Mouse (Mus musculus): Measurements from ENCODE around the gene Gltp. TPM values are rescaled to one million over a fixed set of nuclear protein-coding genes. Genes with fewer than 3 reads are reported as not detected.

Gltp gene
- polyA plus RNA-seq, 1 experiment from 2014 or later: 67.1 TPM

GRCm38 (mm10) chr5:114722846-114723245, 32.1 kb upstream of the Gltp start:
- no peaks in the 10 kb centered on the region for H3K27me3 ChIP-seq (ENCODE audit: control insufficient read depth, insufficient read depth, low read length)
- H3K4me1 ChIP-seq (ENCODE audit: control insufficient read depth, insufficient read depth, low read length): no peaks in the 10 kb centered on the region
- H3K36me3 ChIP-seq (ENCODE audit: control insufficient read depth, insufficient read depth, low read length): peaks cover 19% of the 10 kb centered on the region
- no peak overlapping the region for H3K9ac ChIP-seq (ENCODE audit: low read length)
- ATAC-seq (ENCODE audit: low FRiP score) (no peak), DNase-seq (ENCODE audit: low spot score, missing footprints) (no peak)
- no peak overlapping the region for H3K4me3 ChIP-seq (ENCODE audit: low read depth, low read length)
- no peak overlapping the region for H3K27ac ChIP-seq (ENCODE audit: low read depth, low read length)
- H3K4me2 ChIP-seq: no peak overlapping the region
- H3K9me3 ChIP-seq (ENCODE audit: control insufficient read depth, low read length): no peaks in the 10 kb centered on the region
- WGBS: 95% methylated on average over 13 of the region's 13 CpGs

GRCm38 (mm10) chr5:114721969-114722368, 31.2 kb upstream of the Gltp start:
- ATAC-seq (ENCODE audit: low FRiP score) (no peak), DNase-seq (ENCODE audit: low spot score, missing footprints) (no peak)
- Histone ChIP-seq H3K9ac (ENCODE audit: low read length) (no peak overlapping the region), H3K4me3 (ENCODE audit: low read depth, low read length) (no peak overlapping the region), H3K4me2 (no peak overlapping the region), H3K36me3 (ENCODE audit: control insufficient read depth, insufficient read depth, low read length) (peaks cover 21% of the 10 kb centered on the region), H3K27me3 (ENCODE audit: control insufficient read depth, insufficient read depth, low read length) (no peaks in the 10 kb centered on the region), H3K27ac (ENCODE audit: low read depth, low read length) (no peak overlapping the region), H3K9me3 (ENCODE audit: control insufficient read depth, low read length) (no peaks in the 10 kb centered on the region), H3K4me1 (ENCODE audit: control insufficient read depth, insufficient read depth, low read length) (no peaks in the 10 kb centered on the region)
- 92% methylated on average over 10 of the region's 10 CpGs for WGBS

GRCm38 (mm10) chr5:114720784-114721183, 30.0 kb upstream of the Gltp start:
- Histone ChIP-seq H3K27ac (ENCODE audit: low read depth, low read length) (no peak overlapping the region), H3K9ac (ENCODE audit: low read length) (no peak overlapping the region), H3K4me2 (no peak overlapping the region), H3K9me3 (ENCODE audit: control insufficient read depth, low read length) (no peaks in the 10 kb centered on the region), H3K4me1 (ENCODE audit: control insufficient read depth, insufficient read depth, low read length) (no peaks in the 10 kb centered on the region), H3K27me3 (ENCODE audit: control insufficient read depth, insufficient read depth, low read length) (no peaks in the 10 kb centered on the region), H3K4me3 (ENCODE audit: low read depth, low read length) (no peak overlapping the region), H3K36me3 (ENCODE audit: control insufficient read depth, insufficient read depth, low read length) (peaks cover 22% of the 10 kb centered on the region)
- DNase-seq (ENCODE audit: low spot score, missing footprints) (no peak), ATAC-seq (ENCODE audit: low FRiP score) (no peak)
- 94% methylated on average over 11 of the region's 11 CpGs for WGBS

- Histone ChIP-seq H3K27me3 (ENCODE audit: control insufficient read depth, insufficient read depth, low read length) (no peaks in the 10 kb centered on the region), H3K4me1 (ENCODE audit: control insufficient read depth, insufficient read depth, low read length) (no peaks in the 10 kb centered on the region), H3K27ac (ENCODE audit: low read depth, low read length) (no peak overlapping the region), H3K9me3 (ENCODE audit: control insufficient read depth, low read length) (no peaks in the 10 kb centered on the region), H3K36me3 (ENCODE audit: control insufficient read depth, insufficient read depth, low read length) (peaks cover 26% of the 10 kb centered on the region), H3K4me2 (no peak overlapping the region), H3K4me3 (ENCODE audit: low read depth, low read length) (no peak overlapping the region), H3K9ac (ENCODE audit: low read length) (no peak overlapping the region)
- ATAC-seq (ENCODE audit: low FRiP score): no peak
- DNase-seq (ENCODE audit: low spot score, missing footprints): no peak
- WGBS: 92% methylated on average over 6 of the region's 6 CpGs
These were observed 29.1 kb upstream of the Gltp start for GRCm38 (mm10) chr5:114719928-114720270.

- H3K9me3 ChIP-seq (ENCODE audit: control insufficient read depth, low read length): no peaks in the 10 kb centered on the region
- H3K9ac ChIP-seq (ENCODE audit: low read length): no peak overlapping the region
- H3K27ac ChIP-seq (ENCODE audit: low read depth, low read length): no peak overlapping the region
- WGBS: 89% methylated on average over 20 of the region's 20 CpGs
- H3K4me3 ChIP-seq (ENCODE audit: low read depth, low read length): no peak overlapping the region
- ATAC-seq (ENCODE audit: low FRiP score) (no peak), DNase-seq (ENCODE audit: low spot score, missing footprints) (no peak)
- no peak overlapping the region for H3K4me2 ChIP-seq
- no peaks in the 10 kb centered on the region for H3K4me1 ChIP-seq (ENCODE audit: control insufficient read depth, insufficient read depth, low read length)
- H3K36me3 ChIP-seq (ENCODE audit: control insufficient read depth, insufficient read depth, low read length): peaks cover 26% of the 10 kb centered on the region
- H3K27me3 ChIP-seq (ENCODE audit: control insufficient read depth, insufficient read depth, low read length): no peaks in the 10 kb centered on the region
These were observed 28.5 kb upstream of the Gltp start for GRCm38 (mm10) chr5:114719003-114719927.

- no peak for ATAC-seq (ENCODE audit: low FRiP score)
- no peaks in the 10 kb centered on the region for H3K4me1 ChIP-seq (ENCODE audit: control insufficient read depth, insufficient read depth, low read length)
- no peak overlapping the region for H3K4me2 ChIP-seq
- H3K4me3 ChIP-seq (ENCODE audit: low read depth, low read length): no peak overlapping the region
- no peak overlapping the region for H3K27ac ChIP-seq (ENCODE audit: low read depth, low read length)
- H3K9me3 ChIP-seq (ENCODE audit: control insufficient read depth, low read length): no peaks in the 10 kb centered on the region
- DNase-seq (ENCODE audit: low spot score, missing footprints): no peak
- H3K9ac ChIP-seq (ENCODE audit: low read length): no peak overlapping the region
- WGBS: 91% methylated on average over 13 of the region's 13 CpGs
- no peaks in the 10 kb centered on the region for H3K27me3 ChIP-seq (ENCODE audit: control insufficient read depth, insufficient read depth, low read length)
- H3K36me3 ChIP-seq (ENCODE audit: control insufficient read depth, insufficient read depth, low read length): peaks cover 29% of the 10 kb centered on the region
These were observed 27.7 kb upstream of the Gltp start for GRCm38 (mm10) chr5:114718483-114718882.

GRCm38 (mm10) chr5:114717937-114718336, 27.2 kb upstream of the Gltp start:
- ATAC-seq (ENCODE audit: low FRiP score) (no peak), DNase-seq (ENCODE audit: low spot score, missing footprints) (no peak)
- no peak overlapping the region for H3K27ac ChIP-seq (ENCODE audit: low read depth, low read length)
- no peaks in the 10 kb centered on the region for H3K27me3 ChIP-seq (ENCODE audit: control insufficient read depth, insufficient read depth, low read length)
- H3K4me1 ChIP-seq (ENCODE audit: control insufficient read depth, insufficient read depth, low read length): no peaks in the 10 kb centered on the region
- H3K36me3 ChIP-seq (ENCODE audit: control insufficient read depth, insufficient read depth, low read length): peaks cover 31% of the 10 kb centered on the region
- H3K4me3 ChIP-seq (ENCODE audit: low read depth, low read length): no peak overlapping the region
- WGBS: 91% methylated on average over 8 of the region's 8 CpGs
- no peak overlapping the region for H3K4me2 ChIP-seq
- H3K9me3 ChIP-seq (ENCODE audit: control insufficient read depth, low read length): no peaks in the 10 kb centered on the region
- no peak overlapping the region for H3K9ac ChIP-seq (ENCODE audit: low read length)

GRCm38 (mm10) chr5:114717292-114717691, 26.5 kb upstream of the Gltp start:
- H3K9ac ChIP-seq (ENCODE audit: low read length): no peak overlapping the region
- DNase-seq (ENCODE audit: low spot score, missing footprints) (no peak), ATAC-seq (ENCODE audit: low FRiP score) (no peak)
- no peaks in the 10 kb centered on the region for H3K9me3 ChIP-seq (ENCODE audit: control insufficient read depth, low read length)
- no peak overlapping the region for H3K4me3 ChIP-seq (ENCODE audit: low read depth, low read length)
- no peaks in the 10 kb centered on the region for H3K27me3 ChIP-seq (ENCODE audit: control insufficient read depth, insufficient read depth, low read length)
- H3K27ac ChIP-seq (ENCODE audit: low read depth, low read length): no peak overlapping the region
- no peak overlapping the region for H3K4me2 ChIP-seq
- H3K36me3 ChIP-seq (ENCODE audit: control insufficient read depth, insufficient read depth, low read length): peaks cover 31% of the 10 kb centered on the region
- WGBS: 86% methylated on average over 12 of the region's 12 CpGs
- H3K4me1 ChIP-seq (ENCODE audit: control insufficient read depth, insufficient read depth, low read length): no peaks in the 10 kb centered on the region

GRCm38 (mm10) chr5:114714551-114714950, 23.8 kb upstream of the Gltp start:
- H3K36me3 ChIP-seq (ENCODE audit: control insufficient read depth, insufficient read depth, low read length): peaks cover 25% of the 10 kb centered on the region
- no peaks in the 10 kb centered on the region for H3K27me3 ChIP-seq (ENCODE audit: control insufficient read depth, insufficient read depth, low read length)
- H3K27ac ChIP-seq (ENCODE audit: low read depth, low read length): no peak overlapping the region
- no peak overlapping the region for H3K4me3 ChIP-seq (ENCODE audit: low read depth, low read length)
- 94% methylated on average over 18 of the region's 18 CpGs for WGBS
- DNase-seq (ENCODE audit: low spot score, missing footprints): no peak
- no peak for ATAC-seq (ENCODE audit: low FRiP score)
- no peaks in the 10 kb centered on the region for H3K9me3 ChIP-seq (ENCODE audit: control insufficient read depth, low read length)
- H3K4me2 ChIP-seq: no peak overlapping the region
- H3K4me1 ChIP-seq (ENCODE audit: control insufficient read depth, insufficient read depth, low read length): no peaks in the 10 kb centered on the region
- H3K9ac ChIP-seq (ENCODE audit: low read length): no peak overlapping the region
